Mouse (Mus musculus) heart, postnatal 25 days (tissue): ENCODE results near the gene Gm379. TPM values are rescaled to one million over a fixed set of nuclear protein-coding genes. Genes with fewer than 3 reads are reported as not detected.

Experiments
- DNase-seq: peaks from one replicate; pipeline ENCODE4 v3.0.0; 2022; ENCODE audit warnings: low spot score
- intact Hi-C: fragments of 180-260 bp; cut with DNase I; formaldehyde crosslinking; loops from one replicate; pipeline ENCODE4 v1.15.1; 2025
- total RNA-seq, 2 experiments: library from RNA; stranded (reverse); gene quantifications; 2 replicates each; pipeline ENCODE4 v1.2.3; 2021

The Gm379 gene
- total RNA-seq = not detected

DNA sequence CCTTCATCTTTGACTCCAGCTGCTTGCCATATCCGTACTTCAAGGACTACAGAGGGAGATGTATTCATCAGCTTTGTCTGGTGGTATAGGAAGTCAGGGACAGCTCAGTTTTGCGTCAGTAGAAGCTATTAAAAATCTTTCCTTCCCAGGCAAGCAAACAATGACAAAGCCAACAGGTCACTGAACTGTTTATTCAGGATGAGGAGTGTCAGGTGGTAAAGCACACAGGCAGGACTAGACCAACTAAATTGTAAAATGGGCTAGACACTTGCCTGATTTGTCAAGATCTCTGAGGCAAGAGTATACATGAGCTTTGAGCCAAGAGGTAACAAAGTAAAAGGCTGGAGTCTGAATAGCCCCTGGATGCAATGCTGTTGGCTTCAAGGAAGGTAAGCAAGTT is at the start of gene Gm379:
TSS of gene Gm379 (minus strand) at position 7 of the 400 bp plus-strand sequence.
- intact Hi-C loops = no loop called here
- DNase-seq = no peak

DNA sequence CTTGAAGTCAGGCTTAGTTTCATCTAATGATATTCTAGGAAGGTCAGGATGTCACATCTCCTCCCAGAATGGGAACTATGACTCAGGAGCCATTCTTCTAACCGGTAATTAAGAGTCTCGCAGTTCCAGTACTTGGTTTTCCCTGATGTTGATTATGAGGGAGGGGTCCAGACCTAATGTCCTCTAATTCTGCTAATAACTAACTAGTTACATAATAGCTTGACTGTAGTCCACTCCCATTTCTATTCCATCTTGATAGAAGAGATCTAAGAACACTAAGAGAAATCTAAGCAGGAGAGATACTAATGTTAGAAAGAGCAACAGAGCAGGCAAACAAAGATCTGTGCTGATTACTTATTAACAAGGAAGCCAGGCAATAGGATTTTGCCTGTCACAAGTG is 39.6 kb upstream of the Gm379 start:
- intact Hi-C loops = no loop called here
- no peak for DNase-seq

DNA sequence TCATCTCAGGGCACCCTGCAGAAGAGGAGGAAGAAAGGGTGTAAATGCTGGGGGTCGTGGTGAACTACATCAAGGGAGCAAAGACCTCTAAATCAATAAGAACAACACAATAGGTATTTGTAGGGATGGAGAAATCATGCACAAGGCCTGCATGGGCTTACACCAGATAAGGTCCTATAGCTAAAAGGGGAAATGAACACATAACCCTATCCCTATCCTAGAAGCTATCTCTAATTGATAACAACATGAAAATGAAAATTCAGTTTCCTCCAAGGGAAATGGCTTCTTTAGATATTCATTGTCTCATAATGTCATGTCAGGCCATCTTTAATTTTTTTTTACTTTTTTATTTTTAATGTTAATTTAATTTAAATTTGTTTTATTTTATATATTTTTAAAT is 4.2 kb upstream of the Gm379 start:
- DNase-seq = no peak

DNA sequence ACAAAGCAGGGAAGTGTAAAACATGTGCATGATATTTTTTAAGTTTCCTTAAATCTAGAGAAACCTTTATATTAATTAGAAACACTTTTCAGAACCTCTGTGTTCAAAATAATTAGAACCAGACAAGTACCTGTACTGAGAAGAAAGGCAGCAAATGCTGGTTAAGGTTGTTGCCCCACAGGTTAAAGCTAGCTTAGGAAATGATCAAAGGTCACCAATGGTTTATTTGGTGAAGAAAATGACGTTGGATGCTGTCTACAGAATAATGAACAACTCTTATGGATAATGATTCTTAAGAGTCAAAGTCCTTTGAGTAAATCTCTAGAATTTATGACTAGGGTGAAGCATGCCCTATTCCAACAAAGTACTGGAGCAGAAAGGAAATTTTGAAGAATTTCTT is 42.7 kb downstream of the Gm379 start:
- no peak for DNase-seq
- intact Hi-C loops = no loop called here

More for the DNA sequence above, 4.2 kb upstream of the Gm379 start:
- intact Hi-C loops = no loop called here

DNA sequence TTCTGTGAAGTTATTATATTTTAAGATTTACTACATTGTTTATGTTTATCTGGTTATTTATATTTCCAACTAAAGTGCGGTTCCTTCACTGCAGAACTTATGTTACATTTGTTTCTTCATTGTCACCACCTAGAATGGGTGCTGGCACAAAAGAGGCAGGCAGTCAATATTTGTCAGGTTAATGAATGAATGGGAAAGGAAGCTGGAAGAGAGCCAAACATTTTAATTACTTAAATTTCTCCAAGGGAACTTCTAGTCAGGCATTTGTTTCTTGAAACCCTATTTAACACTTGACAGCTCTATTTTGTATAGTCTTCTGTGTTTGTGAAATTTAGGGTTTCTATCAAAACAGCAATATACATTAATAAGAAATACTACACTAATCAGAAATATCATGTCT is 43.8 kb downstream of the Gm379 start:
- DNase-seq = no peak
- intact Hi-C loops = no loop called here

Other genes with a start within 250 kb of the Gm379 start
- gene Brwd3, start 169.5 kb upstream of the Gm379 start, total RNA-seq = 1 to 10 TPM; 4.7 to 6.8 TPM